Mouse (Mus musculus) adipocyte (in vitro differentiated cells): Measurements from ENCODE around the gene Plekhg5.
"Not testable (repeated sequence)": the region's sequence is repeated elsewhere in the genome, so short reads cannot be mapped to it uniquely, and the experiment has no call there.

Source experiments
- DNase-seq: peaks from one replicate; pipeline ENCODE4 v3.0.0-alpha.2; 2016; ENCODE audit warnings: low spot score

Gene Plekhg5

DNA sequence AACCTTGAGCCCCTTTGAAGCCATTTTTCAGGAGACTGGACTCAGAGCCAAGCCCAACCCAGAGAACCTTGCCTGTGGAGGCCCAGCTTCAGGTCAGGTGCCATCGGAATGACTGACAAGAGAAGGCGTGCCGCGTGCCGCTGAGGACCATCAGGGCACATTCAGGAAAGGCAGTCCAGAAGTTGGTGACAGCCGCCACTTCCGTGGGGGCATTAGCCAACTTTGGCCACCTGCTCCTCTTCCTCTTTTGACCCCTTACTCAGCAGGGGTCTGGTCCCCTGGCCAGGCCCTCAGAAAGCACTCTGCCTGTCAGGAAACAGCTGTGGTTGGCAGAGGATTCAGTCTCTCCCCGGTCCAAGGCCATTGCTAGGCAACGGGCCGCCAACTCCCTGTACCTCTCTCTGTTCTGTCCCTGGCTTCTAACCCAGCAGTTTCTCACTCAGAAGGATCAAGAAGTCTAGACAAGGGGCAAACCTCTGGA lies at the start of gene Plekhg5:
Plekhg5 (plus strand) TSS at position 378 of the 481 bp plus-strand sequence.
- peak; percentile 90 for DNase-seq

DNA sequence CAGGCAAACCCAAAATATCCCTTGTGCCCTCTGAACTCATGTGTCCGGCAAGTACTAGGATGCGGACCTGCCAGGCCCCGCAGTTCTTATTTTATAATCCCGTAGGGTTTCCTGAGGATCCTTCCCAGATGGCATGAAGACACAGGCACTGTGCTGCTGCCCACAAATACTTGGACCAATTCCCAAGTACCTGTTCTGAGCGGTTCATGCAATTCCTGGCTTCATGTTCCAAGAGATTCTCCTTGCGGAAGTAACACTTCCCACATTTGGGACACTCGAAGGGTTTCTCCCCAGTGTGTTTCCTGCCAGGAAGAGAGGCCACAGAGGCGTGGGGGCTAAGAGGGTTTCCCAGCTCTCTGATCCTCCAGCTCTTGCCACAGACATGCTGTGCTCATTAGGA lies 49.8 kb upstream of the Plekhg5 start:
- DNase-seq = no peak

DNA sequence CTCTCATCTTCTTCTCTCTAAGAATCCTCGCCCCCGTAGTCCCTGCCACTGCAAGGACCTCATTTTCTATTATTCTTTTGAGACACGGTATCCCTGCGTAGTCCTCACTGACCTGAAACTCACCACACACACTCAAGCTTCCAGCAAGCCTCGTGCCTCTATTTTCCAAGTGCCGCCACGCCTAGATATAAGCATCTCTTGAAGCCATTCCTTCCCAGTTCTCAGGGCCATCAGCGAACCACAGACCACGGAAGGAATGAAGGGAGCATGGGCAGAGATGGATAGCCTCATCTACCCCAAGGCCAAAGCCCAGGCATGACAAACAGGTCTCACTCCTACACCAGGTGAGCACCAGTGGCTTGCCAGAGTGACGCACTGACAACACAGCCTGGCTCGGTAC lies 47.8 kb upstream of the Plekhg5 start:
- DNase-seq = no peak

DNA sequence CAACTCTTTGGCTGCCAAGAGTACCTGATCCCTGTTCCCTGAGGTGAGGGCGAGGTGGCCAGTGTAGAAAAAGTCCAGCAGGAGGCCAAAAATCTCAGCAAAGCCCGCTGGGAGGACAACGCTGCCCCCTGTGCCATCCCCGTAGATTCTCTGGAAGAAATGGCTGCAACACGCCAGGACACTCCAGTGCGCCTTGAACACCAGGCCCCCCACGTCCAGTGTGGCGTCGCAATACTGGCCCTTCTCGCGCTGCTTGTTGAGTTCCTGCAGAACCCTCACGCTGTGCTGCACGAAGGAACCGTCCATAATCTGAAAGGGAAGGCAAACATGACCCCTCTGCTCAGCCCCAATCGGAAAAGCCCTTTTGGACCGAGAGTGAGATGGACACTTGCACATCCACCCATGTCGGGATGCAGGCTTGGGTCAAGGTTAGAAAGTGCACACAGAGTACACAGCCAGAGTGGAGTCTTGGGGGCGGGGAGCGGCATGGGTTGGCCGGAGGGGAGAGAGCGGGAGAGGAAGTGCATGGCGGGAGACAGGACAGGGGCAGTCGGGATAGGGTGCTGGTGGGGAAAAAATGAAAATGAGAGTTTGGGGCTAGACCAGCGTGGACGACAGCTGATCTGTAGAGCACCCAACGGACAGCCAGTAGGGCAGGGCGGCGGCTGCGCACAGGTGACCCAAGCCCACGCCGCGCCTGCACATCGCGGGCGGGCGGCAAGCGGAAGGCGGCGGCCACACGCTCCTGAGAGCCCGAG lies 45.4 kb upstream of the Plekhg5 start:
- DNase-seq = peak; percentile 35

DNA sequence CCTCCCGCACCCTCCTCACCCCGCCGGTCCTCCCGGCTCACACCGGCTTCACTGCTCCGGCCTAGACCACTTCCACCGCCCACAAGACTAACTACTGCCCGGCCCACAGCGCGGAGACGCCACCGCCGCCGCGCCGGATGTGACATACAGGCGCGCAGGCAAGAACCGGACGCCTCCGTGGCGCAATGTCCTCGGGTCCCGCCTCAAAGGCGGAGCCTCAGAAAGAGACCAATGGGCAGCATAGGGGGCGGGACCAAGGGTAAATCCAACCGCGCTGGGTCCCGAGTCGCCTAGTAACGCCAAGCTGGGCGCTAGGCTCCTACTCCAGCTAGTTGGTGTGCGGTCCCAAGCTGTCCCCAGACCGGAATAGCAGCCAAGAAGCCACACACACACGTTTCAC lies 44.8 kb upstream of the Plekhg5 start, which contains the start of gene Zbtb48:
Zbtb48 (minus strand) TSS at position 148 of the 400 bp plus-strand sequence.
- peak; percentile 95 for DNase-seq

DNA sequence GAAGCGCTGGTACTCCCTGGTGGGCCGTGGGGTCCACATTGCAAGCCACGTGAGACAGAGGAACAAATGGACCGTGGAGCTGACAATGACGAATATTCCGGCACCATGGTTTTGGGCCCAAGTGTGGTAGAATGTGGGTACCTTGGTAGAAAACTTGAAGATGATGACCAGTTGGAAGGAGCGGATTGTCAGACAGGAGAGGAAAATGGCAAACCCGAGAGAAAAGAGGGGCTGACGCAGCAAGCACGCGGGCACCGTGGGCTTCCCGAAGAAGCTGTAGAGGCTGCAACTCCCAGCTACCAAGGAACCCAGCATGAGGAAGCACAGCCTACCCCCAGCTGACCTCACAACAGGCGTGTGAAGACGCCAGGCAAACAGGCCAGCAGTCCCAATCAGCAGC lies 43.8 kb upstream of the Plekhg5 start:
- no peak for DNase-seq

DNA sequence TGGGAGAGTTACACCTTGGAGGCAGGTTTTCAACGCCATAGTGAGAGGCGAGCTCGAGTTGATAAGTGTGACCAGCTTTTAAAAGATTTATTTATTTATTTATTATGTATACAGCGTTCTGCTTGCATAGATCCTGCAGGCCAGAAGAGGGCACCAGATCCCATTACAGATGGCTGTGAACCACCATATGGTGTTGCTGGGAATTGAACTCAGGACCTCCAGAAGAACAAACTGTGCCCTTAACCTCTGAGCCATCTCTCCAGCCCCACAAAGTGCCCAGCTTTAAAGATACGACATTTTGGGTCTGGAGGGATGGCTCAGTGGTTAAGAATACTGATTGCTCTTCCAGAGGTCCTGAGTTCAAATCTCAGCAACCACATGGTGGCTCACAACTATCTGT lies 43.2 kb upstream of the Plekhg5 start:
- no peak for DNase-seq

DNA sequence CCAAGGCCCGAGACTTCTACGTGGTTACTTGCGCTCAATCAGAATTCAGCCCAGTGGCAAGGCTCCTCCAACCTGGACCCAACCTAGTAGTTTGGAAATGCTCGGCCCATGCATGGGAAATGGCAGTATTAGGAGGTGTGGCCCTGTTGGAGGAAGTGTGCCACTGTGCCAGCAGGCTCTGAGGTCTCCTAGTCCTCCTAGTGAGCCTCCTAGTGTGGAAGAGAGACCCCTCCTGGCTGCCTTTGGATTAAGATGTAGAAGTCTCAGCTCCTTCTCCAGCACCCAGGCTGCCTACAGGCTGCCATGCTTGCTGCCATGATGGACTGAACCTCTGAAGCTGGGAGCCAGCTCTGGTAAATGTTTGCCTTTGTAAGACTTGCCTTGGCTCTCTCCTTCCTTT lies 42.3 kb upstream of the Plekhg5 start:
- peak; percentile 23 for DNase-seq

DNA sequence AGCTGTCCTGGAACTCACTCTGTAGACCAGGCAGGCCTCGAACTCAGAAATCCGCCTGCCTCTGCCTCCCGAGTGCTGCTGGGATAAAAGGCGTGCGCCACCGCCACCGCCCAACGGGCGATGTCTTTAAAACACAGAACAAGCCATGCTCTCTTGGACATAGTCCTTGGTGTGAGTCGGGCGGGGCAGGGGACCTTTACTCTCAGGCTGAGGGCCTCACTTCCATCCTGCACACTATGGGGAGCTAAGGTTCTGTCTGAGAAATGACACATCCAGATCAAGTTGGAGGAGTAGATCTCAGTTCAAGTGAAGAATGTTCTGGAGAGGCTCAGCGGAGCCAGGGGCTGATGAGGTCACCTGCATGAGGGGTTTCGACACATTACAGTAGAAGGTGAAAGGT lies 39.4 kb upstream of the Plekhg5 start:
- DNase-seq = no peak

DNA sequence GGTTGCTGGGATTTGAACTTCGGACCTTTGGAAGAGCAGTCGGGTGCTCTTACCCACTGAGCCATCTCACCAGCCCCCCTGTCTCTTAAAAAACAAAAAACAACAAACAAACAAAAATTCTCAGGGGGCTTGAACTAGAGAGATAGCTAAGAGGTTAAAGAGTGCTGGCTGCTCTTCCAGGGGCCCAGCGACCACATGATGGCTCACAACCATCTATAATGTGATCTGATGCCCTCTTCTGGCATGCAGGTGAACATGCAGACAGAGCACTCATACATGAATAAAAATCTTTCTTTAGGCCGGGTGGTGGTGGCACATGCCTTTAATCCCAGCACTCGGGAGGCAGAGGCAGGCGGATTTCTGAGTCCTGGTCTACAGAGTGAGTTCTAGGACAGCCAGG lies 35.8 kb upstream of the Plekhg5 start:
- DNase-seq = not testable (repeated sequence)

DNA sequence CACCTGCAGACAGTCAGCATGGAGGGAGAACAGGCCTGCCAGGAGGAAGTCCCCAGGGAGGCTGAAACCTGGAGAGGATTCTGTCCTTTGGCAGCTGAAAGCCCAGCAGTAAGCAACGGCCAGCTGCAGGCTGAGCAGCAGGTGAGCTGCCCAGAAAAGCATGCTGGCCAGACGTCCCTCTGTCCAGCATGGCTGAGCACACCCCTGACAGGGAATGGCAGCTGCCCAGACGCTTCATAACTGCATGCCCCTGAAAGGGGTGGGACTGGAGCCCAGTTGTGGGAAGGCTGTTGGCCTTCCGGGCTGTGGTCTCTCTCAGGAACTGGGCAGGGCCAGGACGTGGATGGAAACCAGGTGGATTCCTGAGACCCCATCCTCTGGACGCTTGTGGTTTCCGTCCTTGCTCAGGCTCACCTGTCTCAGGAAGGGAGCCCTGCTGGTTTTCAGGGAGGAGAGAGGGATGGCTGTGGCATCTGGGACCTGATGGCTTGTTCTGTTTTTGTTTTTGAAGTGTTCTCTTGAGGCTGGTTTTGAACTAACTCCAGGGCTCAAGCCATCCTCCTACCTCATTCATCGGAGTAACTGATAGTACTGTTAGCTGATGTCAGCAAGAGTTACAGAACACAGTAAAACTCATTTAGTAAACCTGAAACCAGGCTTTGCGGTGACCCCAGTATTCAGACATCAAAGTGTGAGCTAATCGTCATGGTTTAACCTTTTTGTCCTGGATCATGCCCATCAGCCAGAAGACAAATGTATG lies 33.9 kb upstream of the Plekhg5 start, which contains the start of gene Tas1r1:
Tas1r1 (minus strand) TSS at position 344 of the 760 bp plus-strand sequence.
- DNase-seq = no peak

DNA sequence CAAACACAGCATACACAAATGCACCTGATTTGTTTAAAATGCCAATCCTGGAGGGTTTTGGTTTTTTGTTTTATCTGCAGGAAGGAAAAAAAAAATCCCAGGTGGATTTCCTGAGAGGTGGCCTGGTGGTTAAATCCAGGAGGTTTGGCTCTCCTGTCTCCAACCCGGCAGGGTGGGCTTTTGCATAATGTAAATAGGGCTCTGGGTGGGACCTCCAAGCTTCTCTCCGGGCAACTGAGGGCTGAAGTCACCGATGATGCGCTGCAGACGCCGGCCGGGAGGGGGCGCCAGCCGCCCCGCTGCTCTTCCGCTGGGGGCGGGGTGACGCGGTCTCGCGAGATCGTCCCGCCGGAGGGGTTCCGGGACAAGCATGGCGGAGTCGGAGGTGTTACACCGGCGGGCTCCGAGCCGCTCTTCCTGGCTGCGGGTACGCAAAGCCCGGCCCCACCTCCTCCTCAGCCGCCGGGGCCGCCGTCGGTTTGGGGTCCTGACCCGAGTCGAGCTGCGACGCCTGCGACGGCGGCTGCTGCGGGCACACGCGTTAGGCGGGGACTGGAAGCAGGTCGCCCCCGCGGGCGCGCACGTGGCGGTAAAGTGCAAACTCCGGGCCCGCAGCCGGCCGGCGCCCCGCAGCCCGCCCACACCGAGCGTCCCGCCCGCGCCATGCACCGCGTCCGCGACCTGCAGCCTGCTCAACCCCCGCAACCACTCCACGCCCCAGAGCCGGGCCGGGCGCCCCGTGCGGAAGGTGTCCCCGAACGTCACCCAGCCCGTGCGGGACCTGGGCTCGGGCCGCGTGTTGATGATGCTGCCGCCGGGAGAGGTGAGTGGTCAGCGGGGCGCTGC lies 33.1 kb upstream of the Plekhg5 start, which contains the start of gene Nol9:
Nol9 (plus strand) TSS at position 337 of the 846 bp plus-strand sequence.
- DNase-seq = peak; percentile 86

DNA sequence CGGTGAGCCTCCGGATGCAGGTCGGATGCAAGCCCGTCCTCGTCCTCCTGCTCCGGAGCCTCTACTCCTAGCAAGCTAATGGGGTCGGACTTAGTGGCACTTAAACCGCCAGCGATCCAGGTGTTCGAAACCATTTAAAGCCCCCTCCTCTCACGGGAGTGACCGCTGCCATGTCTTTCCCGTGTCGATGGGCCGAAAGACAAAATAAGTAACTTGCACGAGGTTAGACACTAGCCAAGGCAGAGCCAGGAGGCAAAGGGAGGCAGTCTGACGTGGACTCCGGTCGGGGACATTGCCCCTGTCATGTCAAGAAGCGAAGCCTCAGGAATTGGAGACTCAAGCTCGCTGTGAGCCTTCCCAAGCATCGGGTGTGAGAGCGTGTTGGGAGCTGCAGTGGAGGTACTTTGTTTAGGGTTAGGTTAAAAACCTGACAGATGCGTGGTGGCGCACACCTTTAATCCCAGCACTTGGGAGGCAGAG lies 32.4 kb upstream of the Plekhg5 start:
- DNase-seq = no peak

DNA sequence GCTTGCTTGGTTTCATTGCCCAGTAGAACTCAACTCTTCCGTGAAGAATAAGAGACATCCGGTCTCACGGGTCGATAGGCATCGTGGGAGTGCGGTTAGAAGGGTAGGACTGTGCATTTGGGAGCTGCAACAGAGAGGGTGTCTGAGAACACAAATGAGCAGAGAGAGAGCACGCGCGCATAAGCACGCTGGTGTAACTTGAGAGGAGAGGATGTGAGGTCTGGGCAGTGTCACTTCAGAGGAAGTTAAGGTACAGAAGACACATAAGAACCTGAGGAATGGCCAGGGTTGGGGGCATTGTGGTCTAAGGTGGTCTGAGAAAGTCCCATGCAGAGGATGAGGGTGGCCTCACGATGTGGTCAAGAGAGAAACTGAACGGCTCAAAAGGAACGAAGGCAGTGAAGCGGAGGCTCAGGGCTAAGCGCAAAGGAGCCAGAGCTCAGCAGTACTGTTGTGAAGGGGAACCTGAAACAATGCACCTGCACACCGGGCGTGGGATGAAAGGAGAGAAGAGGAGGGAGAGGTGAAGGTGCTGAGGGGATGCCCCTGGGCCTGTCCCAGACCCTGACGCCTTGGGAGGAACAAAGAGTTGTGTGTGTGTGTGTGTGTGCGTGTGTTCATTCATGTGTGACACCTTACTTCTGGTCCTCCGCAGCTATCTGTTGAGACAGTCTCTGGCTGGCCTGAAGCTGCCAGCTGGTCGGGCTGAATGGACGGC lies 30.2 kb upstream of the Plekhg5 start:
- no peak for DNase-seq

DNA sequence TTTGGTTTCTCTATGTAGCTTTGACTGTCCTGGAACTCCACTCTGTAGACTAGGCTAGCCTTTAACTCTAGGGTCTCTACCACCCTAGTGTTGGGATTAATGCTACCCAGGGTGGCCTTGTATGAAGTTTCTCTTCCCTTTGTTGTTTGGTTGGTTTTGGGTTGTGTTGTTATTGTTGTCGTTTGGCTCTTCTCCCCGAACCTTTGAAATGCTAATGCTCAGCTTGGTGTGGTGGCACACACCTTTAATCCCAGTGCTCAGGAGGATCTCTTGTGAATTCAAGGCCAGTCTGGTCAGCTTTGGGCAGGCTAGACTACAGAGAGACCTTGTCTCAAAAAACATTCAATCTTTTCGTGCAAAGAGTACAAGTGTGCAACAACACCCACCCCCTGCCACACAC lies 29.1 kb upstream of the Plekhg5 start:
- DNase-seq = no peak

DNA sequence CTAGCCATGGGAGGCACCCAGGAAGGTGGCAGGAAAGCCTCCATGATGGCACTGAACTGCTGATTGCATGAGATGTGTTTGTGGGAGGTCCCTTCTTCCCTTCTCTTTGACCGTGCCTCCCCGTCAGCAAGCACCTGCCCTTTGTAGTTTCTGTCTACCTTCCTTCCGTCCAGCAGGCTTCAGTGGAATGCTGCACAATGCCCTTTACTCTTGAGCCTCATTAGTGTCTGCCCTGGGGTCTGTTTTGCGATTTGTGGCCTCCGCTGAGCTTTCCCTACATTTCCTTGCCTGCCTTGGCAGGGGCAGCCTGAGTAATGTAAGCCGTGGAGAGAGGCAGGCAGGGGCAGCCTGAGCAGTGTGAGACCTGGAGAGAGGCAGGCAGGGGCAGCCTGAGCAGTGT lies 27.7 kb upstream of the Plekhg5 start:
- DNase-seq = no peak

DNA sequence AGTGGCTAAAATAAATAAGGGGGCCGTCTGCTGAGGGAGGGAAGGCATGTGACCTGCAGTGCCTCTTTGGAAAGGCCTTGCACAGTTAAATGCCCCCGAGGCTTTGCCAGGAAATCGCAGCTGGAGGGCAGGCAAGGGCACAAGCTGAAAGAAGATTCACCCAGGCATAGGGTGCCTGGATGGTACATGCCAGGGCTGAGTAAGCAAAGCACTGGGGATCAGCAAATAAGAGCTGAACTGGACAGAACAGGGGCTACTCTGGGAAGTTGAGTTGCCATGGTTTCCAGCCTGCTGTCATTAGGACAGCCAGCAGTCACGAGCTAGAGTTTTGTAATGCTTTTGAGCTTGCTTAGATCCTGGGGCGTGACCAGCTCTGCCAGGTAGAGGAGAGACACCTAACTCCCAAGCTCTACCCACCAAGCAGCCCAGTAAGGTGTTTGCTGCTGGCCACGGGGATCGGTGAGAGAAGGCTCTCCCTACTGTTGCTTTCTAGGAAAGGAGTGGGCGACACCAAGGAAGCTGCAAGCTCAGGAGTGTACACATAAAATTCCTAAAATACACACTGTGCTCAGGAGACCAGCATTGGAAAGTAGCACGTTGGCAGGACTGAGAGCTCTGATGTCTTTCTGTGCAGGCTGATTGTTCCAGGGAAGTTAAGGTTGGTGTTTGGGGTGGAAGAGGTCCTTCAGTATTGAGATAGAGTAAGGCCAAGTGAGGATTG lies 9.7 kb upstream of the Plekhg5 start:
- DNase-seq = no peak

DNA sequence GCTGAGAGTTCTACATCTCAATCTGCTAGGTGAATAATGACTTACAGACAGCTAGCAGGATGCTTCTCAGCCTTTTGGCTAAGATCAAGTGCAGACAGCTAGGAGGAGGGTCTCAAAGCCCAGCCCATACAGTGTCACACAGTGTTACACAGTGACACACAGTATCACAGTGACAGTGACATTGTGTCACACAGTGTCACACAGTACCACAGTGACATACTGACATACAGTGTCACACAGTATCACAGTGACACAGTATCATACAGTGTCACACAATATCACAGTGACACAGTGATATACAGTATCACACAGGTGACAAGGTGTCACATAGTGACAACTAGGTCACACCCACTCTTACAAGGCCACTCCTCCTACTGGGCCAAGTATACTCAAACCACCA lies 5.0 kb upstream of the Plekhg5 start:
- no peak for DNase-seq

DNA sequence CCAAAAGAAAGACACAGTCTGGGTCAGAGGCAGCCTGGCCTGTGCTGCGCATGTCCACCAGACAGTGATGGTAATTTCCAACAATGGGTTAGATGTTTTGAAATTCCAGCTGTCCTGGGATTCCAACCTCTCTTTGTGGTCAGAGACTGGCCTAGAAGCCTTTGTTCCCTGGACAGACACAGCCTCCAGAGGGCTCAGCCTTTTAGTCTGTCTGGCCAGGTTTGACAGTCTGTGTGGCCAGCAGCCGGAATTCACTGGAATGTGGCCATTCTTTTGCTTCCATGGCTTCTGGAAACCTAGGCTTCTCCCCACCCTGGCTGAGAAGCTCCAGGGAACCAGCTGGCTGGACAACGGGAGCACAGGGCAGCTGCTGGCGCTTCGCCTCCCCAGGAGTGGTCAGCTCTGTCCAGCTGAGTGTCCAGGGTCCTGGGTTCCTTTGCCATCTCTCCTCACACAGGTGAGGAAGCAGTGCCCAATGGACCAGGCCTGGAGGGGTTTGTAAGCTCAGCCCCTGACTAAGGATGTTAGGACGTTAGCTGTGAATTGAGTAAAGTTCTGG lies 4.1 kb upstream of the Plekhg5 start:
- peak; percentile 64 for DNase-seq

DNA sequence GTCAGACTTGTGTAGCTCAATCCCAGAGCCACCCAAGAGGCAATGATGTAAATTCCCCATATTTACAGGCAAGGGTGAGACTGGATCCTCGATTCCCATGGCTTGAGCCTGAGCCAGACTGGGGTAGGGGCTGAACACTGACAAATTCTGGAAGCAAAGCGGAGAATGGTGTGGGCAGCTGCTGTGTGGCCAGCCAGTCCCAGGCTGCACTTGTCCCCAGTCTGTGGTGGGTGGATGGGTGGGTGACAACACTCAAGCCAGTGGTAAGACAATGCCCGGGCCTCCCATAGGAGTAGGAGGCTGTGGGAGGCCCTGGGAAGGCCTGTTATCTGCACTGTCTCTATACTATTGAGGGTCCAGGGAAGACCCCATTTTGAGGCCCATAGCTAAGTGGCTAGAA lies 3.1 kb upstream of the Plekhg5 start:
- no peak for DNase-seq
